Mouse (Mus musculus) c-Kit-positive CD71-positive TER-119-positive erythroid progenitor cells, embryonic 14.5 days (primary cell): ENCODE data around the gene D630045J12Rik.

Experiments
- DNase-seq: peaks from one replicate; pipeline ENCODE4 v3.0.0-alpha.2; 2013; ENCODE audit warnings: low spot score

Gene D630045J12Rik

DNA sequence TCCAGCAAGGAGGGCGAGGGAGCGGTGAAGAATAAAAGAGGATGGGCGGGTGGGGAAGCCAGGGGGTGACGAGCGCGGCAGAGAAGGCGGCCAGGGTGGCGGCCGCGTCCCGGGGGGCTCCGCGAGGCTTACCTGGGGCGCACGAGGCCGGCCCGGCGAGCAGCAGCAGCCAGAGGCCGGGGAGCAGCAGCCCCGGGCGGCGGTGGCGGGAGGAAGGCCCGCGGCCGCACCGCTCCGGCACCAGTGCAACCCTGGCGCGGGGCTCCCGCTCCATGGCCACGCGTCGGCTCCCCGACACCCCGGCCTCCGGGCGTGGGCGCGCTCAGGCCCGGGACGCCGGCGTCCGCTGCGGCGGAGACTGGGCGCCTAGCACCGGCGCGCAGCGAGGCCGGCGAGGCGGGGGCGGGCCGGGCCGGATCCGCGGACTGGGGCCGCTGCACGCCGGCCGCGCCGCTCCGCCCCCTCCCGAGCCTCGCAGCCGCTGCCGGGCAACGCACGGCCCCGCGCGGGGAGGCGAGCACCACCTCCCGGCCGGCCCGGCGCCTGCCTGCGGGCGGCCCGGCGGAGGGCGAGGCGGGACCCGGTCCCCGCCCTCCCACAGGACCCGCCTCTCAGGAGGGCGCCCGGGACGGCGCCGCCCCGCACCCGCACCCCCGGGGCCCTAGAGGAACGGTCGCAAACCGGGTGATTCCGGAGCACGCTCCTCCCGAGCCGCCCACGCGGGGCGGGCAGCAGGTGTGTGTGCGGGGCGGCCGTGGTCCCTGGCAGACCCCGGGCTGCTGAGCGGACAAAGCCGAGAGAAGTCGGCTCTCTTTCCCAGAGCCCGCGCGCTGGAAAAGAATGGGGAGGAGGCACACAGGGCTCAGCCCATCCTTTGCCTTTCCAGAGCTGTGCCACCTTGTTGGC is at the start of gene D630045J12Rik:
TSS of gene D630045J12Rik (minus strand) at position 274 of the 906 bp plus-strand sequence.
- DNase-seq: peak; percentile 37

DNA sequence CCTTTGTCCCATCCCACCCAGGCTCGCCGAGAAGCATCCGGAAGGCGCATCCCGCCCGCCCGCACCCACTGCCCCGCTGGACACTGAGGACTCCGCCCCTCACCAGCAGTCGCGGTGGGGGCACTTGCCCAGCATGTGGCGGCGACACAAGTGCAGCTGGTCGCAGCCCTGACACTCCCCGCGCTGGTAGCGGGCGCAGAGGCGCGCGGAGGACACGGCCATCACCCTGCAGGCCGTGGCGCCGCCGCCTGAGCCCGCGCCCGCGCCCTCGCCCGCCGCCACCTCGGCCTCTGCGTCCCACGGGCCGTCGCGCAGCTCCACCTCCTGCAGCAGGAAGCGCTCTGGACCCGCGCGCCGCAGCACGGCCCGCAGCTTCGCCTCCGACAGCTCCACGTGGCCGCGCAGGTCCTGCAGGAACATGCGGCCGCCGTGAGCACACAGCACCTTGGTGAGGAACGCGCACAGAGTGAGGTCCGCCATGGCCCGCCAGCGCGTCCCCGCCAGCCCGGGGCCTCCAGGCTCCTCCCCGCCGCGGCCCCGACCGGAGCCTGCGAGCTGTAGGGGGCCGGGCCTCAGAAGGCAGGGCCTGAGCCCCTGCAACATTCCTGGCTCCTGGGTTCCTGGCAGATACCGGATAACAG is 45.1 kb upstream of the D630045J12Rik start, which contains the start of gene Zc3hav1l:
TSS of gene Zc3hav1l (minus strand) at position 499 of the 641 bp plus-strand sequence.
- DNase-seq: peak; percentile 44

DNA sequence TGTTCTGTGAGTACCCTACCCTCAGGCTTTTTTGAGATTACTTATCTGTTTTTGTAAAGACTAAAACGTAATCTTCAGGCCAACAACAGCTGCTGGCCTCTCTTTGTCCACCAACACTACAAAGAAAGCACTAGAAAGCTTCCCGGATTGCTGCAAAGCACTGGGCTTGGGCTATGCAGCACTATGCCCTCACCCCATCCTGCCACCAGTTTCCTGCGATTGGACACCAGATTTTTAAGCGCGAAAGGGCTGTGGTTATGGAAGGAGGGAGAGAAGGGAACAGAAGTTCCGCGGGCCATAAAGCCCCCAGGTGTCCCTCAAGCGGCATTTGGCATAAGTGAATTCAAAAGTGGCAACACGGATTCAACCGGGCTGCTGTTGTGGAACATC is 44.4 kb upstream of the D630045J12Rik start:
- DNase-seq: peak; percentile 16

DNA sequence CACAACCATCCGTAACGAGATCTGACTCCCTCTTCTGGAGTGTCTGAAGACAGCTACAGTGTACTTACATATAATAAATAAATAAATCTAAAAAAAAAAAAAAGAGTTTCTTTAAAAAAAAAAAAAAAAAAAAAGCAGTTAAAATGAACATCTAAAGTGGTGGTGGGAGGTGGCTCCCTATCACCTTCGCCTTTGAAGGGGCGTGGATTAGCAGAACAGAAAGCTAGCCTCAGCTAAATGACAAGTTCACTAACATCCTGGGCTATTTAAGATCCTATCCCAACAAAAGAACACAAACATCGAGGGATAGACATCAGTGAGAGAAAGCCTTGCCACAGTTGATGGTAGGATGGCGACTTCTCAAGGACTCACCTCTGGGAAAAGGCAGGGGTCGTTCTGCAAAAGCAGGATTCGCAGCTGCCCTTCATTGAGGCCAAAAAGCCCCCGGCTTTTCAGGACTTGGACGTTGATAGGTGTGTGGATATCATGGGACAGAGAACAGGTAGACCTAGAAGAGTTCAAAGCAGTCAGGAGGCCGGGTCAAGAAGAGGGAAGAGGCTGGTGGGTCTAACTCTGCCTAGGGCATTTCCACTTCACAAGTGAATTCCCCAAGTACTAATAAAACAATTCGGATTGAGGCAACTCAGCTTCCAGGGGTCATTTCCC is 43.9 kb upstream of the D630045J12Rik start:
- no peak for DNase-seq

DNA sequence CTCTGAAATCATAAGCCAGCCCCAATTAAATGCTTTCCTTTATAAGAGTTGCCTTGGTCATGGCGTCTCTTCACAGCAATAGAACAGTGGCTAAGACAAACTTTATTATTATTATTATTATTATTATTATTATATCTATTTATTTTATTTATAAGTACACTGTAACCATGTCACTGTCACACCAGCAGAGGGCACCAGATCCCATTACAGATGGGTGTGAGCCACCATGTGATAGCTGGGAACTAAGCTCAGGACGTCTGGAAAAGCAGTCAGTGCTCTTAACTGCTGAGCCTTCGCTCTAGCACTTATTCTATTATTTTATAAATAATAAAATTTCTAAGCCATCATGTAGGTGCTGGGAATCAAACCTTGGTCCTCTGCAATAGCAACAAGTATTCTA is 39.9 kb upstream of the D630045J12Rik start:
- no peak for DNase-seq

DNA sequence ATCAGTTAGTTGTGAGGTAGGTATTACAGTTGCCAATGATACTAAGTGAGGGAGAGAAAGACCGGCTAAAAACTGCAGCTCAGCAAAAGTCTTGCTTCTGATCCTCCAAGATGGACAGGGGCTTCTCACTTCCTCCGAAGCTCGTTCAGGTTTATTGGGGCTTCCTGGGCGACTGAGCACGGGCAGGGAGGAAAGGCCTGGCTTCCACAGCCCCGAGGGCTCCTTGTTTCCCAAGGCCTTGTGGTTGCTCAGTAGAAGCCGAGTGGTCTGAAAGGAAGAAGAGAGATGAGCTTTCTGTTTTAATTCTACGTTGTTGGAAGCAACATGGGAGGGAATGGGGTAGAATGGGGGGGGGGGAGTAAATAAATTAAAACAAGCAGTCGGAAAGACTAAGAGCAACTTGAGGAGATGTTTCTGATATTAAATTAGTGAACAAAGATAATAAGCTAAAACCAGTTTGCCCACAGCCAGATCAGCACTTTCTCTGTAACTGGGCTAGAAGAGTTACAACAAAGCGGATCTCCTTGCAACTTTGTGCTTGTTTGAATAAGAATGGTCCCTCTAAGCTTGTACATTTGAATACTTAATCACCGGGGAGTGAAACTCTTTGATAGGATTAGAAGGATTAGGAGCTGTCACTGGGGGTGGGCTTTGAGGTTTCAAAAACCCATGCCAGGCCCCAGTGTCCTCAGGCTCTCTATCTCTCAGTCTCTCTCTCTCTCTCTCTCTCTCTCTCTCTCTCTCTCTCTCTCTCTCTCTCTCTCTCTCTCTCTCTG is 39.2 kb upstream of the D630045J12Rik start:
- DNase-seq: no peak

DNA sequence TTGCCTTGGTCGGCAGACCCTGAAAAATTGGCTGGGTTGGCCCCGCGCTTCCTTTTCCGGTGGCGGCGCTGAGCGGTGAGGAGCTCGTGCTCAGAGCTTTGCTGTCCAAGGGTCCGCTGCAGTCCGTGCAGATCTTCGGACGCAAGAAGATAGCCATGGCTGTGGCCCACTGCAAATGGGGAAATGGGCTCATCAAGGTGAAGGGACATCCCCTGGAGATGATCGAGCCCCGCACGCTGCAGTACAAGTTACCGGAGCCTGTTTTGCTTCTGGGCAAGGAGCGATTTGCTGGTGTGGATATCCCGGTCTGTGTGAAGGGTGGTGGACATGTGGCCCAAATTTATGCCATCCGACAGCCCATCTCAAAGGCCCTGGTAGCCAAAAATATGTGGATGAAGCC is 30.6 kb upstream of the D630045J12Rik start:
- no peak for DNase-seq

DNA sequence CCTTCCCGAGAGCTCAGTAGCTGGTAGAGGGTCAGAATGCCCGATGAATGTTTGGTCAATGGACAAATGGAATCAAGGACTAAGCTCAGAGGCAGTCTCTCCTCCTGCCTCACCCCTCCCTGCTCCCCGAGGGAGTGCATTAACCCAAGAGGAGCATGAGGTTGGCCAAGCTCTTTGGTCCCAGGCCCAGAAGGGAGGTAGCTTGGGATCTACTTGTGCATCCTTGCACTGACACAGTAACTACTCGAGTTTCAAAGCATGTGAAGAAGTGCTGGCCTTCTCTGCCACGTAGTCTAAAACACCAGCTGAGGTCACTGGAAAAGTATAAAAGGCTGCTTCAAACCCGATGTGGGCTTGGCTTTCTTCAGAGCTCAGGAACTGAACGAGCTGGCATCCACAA is 10.7 kb upstream of the D630045J12Rik start:
- DNase-seq: no peak

DNA sequence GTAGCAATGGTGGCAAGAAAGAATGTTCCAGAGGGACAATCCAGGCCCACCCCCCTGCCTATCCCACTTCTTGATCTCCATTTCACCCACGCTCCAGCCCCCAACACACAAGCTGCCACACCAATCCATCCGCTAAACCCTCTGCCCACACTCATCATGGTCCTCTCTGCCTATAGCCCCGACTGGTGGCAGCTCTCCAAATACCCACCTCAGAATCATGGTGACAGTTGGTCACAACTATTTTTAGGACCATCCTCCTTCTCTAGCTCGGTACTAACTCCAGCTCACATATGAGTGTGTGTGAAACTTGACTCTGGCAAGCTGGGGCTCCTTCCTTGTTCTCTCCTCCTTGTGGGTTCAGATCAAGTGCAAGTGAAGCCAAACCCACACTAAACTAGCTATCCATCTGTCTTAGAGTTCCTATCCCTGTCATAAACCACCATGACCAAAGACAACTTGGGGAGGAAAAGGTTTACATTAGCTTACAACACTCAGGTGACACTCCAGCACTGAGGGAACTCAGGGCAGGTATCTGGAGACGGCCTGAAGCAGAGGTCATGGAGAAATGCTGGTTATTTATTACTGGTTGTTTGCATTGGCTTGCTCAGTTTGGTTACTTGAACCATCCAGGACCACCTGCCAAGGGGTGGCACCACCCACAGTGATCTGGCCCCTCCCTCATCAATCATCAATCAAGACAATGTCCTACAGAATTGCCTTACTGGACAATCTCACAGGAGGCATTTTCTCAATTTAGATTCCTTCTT is 9.8 kb upstream of the D630045J12Rik start:
- DNase-seq: no peak

DNA sequence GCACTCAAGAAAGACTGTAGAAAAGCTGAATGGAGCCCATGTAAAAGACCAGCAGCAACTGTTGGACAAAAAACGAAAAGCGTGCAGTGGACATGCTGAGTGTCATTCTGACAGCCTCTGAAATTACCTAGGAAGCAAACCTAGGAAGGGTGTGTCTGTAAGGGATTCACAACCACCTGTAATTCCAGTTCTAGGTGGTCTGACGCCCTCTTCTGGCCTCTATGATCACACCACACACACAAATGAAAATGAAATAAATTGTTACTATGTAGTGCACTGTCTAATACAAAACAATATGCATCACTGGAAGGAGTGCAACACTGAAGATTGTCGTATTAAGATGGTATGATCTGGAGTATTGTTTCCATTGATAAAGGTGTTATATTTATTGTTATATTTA is 8.1 kb upstream of the D630045J12Rik start:
- no peak for DNase-seq

DNA sequence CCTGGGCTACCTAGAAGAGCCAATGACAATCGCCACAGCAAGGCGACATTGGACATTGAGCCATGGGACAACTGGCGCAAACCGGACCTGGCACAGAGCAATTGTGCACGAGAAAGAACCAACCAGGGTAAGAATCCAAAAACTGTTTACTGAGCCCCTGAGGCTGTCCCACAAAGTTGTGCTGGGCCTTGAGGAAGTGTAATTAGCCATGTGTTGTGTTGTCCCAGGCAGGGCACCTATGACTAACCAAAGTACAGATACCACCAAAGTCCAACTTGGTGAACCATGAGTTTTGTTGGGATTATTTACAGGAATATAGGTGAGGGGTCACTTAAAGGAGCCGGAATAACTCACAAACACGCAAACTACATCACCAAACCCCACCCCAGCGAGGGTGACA is 3.7 kb upstream of the D630045J12Rik start:
- no peak for DNase-seq

DNA sequence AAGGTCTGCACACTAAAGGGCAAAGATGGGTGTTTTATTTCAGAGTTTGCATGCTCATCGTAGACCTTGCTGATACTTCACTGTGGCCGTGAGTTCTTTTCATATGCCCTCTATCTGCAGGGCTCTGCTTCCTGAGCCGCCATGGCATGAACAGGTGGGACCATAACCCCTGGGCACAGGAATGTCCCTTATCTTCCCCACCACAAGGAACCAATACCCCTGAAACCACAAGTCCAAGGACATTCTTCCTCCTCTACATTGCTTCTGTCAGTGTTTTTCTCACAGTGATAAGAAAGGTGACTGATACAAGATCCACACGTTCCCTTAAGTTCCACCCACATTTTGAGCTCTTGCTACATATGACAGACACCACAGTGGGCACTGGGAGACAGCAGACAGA is 3.0 kb upstream of the D630045J12Rik start:
- no peak for DNase-seq

DNA sequence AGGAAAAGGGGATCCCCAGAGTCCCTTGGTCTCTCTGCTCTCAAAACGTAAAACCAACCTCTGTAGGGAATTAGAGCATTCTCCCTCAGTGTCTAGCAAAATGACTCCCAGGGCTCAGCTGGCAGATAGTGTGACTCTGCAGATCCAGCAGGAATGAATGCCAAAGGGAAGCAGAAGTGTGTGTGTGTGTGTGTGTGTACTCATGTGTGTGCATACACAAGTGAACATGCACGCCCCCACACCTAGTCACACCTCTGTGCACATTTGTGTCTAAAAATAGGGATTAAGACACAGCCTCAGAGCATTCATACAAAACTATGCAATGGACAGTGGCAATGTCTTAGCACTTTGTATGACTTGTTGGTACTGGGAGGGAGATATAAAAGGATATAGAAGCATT is 2.0 kb upstream of the D630045J12Rik start:
- DNase-seq: no peak

DNA sequence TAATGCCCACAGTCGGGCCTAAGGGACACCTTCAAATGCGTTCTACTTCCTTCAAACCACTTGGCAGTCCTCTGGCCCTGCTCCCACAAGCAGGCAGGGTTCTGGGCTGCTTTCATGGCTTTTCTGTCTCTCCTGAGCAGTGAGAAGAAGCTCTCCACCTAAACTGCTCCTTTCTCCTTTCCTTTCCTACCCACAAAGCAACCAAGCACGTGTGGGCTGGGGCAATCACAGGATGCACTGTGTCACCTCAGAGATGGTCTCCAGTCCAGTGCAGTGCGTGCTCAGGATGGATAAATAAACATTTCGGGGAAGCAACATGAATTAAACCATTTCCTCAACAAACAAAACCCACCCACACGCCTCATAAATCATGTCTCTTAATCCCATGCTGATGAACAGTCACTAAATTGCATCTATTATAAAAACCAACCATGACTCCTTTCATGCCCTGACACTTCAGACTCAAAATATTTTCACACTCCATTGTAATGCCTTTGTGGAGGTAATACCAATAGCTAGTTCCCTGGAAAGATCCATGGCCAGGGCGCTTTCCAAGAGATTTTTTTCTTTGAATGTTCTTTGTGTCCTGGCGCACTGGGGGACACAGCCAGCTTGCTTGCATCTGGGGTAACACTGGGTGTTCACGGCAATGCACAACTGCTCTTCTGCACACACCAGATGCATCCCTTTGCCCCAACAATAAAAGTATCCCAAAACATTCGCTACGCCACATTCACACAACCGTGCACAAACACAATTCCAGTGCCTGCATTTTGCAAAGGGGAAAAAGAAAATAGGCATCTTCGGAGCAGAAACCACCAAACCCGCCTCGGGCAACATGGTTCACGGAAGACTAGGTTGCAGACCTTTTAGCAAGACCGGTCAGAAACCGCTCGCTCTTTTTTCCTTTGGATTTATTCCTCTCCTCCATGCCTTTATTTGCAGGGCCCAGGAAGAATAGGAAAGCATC is 758 bp downstream of the D630045J12Rik start:
- no peak for DNase-seq

DNA sequence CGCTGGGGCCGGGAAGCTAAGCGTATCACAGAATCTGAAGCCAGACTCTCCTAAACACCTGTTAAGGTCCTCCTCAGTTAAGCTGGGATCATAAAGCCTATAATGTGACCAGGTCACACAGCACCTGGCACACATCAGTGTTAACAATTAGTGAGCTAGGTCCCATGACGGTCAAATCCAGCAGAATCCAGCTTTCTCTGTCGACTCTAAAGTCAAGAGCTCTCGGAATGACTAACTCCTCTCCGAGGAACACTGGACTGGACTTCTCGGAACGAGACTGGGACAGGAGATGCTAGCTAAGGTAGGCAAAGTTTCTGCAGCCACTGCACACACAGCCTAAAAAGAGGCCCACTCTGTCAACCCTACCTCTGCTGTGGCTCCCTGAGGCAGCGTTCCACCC is 1.7 kb downstream of the D630045J12Rik start:
- DNase-seq: no peak

DNA sequence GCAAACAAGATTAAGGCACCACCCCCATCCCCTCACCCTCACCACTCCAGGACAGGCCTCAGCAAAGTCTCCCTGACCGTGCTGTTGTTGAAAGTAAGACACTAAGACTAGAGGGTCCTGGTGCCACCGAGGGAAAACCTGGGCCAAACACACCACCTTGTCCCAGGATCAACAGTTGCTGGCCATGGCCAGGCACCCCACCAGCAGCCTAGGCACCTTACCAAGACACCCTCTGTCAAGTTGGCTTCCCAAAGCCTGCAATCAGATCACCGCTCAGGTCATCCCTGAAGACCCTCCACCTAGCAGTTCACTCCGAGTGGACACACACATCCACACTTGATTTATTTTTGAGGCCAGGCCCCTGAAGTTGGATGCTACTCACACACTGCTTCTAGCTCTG is 2.3 kb downstream of the D630045J12Rik start:
- no peak for DNase-seq

DNA sequence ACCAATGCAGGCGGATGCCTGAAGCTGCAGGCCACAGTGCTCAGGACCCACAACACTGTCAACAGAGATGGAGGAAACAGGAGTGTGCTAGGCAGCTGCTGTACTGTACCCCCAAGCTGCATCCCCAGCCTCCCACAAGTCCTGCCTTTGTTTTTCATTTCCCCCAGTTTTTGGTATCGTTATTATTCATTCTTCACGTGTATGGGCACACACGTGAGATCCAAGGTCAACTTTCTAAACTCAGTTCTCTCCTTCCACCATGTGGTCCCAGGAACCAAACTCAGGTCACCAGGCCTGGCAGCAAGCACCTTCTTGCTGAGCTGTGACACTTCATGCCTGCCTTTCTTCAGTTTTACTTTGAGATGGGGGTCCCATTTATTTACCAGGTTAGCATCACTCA is 6.4 kb downstream of the D630045J12Rik start:
- DNase-seq: no peak

DNA sequence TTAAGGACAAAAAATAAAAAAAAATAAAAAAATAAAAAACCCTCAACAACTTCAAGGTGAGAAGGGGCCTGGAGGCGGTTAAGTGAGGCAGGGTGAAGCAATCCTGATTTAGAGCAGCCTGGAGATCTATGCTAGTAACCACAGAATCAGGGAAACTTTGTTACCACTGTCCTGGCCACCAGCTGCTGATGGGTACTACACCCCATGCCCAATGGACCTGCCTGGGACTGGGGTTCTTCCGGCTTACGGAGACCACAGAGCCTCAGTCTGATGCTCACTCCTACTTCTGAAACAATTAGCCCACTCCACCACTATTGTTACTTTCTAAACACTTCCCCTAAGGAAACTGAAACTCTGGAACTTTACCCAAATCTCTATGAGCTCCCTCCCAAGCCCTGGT is 9.0 kb downstream of the D630045J12Rik start:
- DNase-seq: no peak

DNA sequence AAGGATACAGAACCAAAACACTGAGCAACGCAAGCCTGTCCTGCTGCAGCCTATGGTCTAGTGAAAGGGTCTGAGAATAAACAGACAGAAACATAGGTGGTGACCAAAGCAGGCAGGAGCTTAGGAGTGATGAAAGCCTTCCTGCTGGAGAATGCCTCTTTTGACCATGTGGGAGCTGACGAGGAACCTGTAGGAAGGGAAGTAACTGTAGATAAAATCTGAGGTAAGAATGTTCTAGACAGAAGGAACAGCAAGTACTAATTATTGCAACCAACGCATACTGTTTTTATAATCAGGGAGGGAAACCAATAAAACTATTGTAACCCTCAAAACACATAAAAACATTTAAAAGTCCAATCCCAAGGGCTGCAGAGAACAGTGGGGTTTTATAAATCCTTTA is 9.6 kb downstream of the D630045J12Rik start:
- DNase-seq: no peak

DNA sequence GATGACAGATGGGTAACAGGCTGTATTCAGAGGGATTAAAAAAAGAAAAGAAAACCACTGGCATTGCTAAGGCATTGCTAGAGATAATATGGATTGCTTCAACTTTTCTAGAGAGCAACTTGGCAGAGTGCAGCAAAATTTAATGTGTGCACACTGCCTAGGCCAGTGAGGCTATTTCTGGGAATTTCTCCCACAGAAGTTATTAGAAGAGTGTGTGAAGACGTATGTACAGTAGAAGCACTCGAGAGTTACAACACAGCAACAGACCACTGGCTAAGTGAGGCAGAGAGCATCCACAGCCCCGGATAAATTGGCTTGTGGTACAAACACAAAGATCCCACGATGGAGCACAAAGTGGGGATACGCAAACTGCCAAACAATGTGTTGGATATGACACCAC is 11.0 kb downstream of the D630045J12Rik start:
- DNase-seq: no peak
